Mouse (Mus musculus): ENCODE measurements around the gene Gm9970. TPM values are rescaled to one million over a fixed set of nuclear protein-coding genes. Genes with fewer than 3 reads are reported as not detected.

The Gm9970 gene
- 0.83 TPM in 1 of 2 replicates, not detected in the other for polyA plus RNA-seq (2015; fragmentation: Nextera tagmentation; extraction: Ambion mirVana)

- under 1% methylated on average over 93 of the region's 103 CpGs for WGBS
- Histone ChIP-seq H3K27ac (peak within 1 kb of the TSS; percentile 99), H3K36me3 (peaks cover 23% of the 10 kb centered on the region), H3K9me3 (replicated peaks) (no peaks in the 10 kb centered on the region), H3K9ac (peak within 1 kb of the TSS; percentile 99), H3K4me2 (peak within 1 kb of the TSS; percentile 86), H3K4me3 (replicated peaks) (peak within 1 kb of the TSS; percentile 98), H3K4me1 (peaks cover 9% of the 10 kb centered on the region), H3K27me3 (no peaks in the 10 kb centered on the region)
- peak; percentile 99 for ATAC-seq (replicated peaks; ENCODE audit: low FRiP score)
Observed at GRCm38 (mm10) chr5:31240637-31241521, at the start of gene Gm9970, which contains the start of gene Nrbp1. Gene Gm9970, minus strand, starts transcription at chr5:31241232. Gene Nrbp1, plus strand, starts transcription at chr5:31240864.

DNA sequence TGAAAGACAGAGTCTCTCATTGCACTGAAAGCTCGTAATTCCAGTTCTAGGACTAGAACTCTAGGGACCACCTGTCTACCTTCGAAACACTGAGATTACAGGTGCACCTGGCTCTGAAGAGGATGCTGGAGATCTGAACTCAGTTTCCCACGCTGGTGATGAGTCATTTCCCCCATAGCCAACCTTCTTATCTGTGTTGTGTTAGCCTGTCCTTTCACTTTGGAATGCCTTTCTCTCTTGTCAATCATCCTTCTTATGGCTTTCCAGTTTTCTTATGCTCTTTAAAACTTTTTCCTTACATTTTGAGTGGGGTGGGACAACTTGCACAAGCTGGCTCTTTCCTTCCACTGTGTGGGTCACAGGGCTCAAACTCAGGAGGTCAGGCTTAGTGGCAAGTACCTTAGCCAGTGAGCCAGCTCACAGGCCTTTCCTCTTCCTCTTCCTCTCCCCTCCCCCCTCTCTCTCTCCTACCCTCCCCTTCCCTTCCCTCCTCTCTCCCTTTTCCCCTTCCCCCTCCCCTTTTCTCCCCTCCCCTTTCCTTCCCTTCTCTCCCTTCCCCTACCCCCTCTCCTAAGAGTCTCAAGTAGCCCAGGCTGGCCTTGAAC, 48.7 kb upstream of the Gm9970 start:
- peak overlapping the region; percentile 77 for H3K4me2 ChIP-seq
- H3K9me3 ChIP-seq (replicated peaks), result no peaks in the 10 kb centered on the region
- no peak overlapping the region for H3K27ac ChIP-seq
- peaks cover 43% of the 10 kb centered on the region for H3K36me3 ChIP-seq
- peak overlapping the region; percentile 55; the same call in 1 of the 2 replicates for H3K4me3 ChIP-seq (replicated peaks)
- H3K27me3 ChIP-seq, result no peaks in the 10 kb centered on the region
- WGBS, result 79% methylated on average over 3 of the region's 3 CpGs
- peak overlapping the region; percentile 48; the same call in 1 of the 2 replicates for H3K9ac ChIP-seq
- ATAC-seq (replicated peaks; ENCODE audit: low FRiP score), result no peak
- peaks cover 25% of the 10 kb centered on the region for H3K4me1 ChIP-seq

DNA sequence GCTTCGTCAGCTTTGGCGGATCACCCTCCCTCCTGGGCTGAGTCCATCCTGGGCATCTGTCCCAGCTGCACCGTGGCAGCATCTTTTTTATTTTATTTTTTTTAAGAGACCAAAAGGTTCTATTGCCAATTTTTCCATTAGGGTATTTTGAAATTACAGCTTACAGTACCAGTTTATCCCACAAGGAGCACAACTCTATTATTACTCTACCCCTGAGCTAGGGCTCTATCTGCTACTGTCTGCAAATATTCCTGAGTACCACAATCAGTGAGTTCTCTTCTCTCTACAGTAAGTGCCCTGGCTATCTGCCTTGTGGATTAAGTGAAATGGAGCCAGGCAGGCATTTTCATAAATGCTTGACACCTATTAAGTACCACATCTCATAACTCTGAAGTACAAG, 47.6 kb upstream of the Gm9970 start:
- no peaks in the 10 kb centered on the region for H3K9me3 ChIP-seq (replicated peaks)
- peaks cover 48% of the 10 kb centered on the region for H3K36me3 ChIP-seq
- H3K4me2 ChIP-seq, result no peak overlapping the region
- no peaks in the 10 kb centered on the region for H3K27me3 ChIP-seq
- H3K27ac ChIP-seq, result no peak overlapping the region
- no peak overlapping the region for H3K9ac ChIP-seq
- peaks cover 17% of the 10 kb centered on the region for H3K4me1 ChIP-seq
- WGBS, result 77% methylated on average over 3 of the region's 3 CpGs
- no peak overlapping the region for H3K4me3 ChIP-seq (replicated peaks)
- no peak for ATAC-seq (replicated peaks; ENCODE audit: low FRiP score)

- Histone ChIP-seq H3K4me3 (replicated peaks) (no peak overlapping the region), H3K4me1 (peaks cover 17% of the 10 kb centered on the region), H3K27ac (no peak overlapping the region), H3K36me3 (peaks cover 48% of the 10 kb centered on the region), H3K27me3 (no peaks in the 10 kb centered on the region), H3K9ac (no peak overlapping the region), H3K4me2 (no peak overlapping the region), H3K9me3 (replicated peaks) (no peaks in the 10 kb centered on the region)
- ATAC-seq (replicated peaks; ENCODE audit: low FRiP score), result no peak
- WGBS, result 76% methylated on average over 4 of the region's 4 CpGs
Observed at GRCm38 (mm10) chr5:31288225-31288624, 47.2 kb upstream of the Gm9970 start.

DNA sequence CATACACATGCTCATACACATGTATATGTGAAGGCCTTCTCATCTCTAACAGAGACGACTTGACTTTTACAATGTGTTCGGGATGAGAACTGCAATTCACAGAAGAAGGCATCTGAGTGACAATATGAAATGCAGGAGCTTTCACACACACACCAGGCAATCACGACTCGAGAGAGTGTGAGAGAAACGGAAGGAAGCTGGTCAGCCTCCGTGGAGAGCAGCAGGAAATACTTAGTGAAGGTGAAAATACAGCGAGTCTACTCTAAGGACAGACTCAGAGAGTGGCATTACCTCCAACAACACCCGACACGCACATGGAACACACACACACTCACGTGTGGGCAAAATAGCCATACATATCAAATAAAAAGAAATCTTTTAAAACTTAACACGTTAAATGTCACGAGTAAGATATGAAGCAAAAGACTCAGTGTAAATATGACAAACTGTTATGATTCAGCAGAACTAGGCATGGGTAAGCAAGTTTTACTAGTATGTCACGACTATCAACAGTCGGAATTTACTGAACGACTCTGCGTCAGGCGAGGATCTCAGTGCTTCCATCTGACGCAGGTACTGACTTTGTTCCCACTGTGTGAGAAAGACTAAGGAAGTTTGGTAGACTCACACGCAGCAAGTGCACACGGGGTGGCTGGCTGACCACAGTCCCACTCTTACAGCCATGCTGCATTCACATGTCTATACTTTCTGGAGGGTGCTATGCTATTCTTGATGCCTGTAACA, 38.4 kb upstream of the Gm9970 start:
- no peak overlapping the region for H3K9ac ChIP-seq
- no peaks in the 10 kb centered on the region for H3K9me3 ChIP-seq (replicated peaks)
- H3K4me1 ChIP-seq, result no peaks in the 10 kb centered on the region
- peaks cover 91% of the 10 kb centered on the region for H3K36me3 ChIP-seq
- H3K27ac ChIP-seq, result no peak overlapping the region
- no peaks in the 10 kb centered on the region for H3K27me3 ChIP-seq
- ATAC-seq (replicated peaks; ENCODE audit: low FRiP score), result no peak
- WGBS, result 91% methylated on average over 20 of the region's 20 CpGs
- H3K4me2 ChIP-seq, result no peak overlapping the region
- H3K4me3 ChIP-seq (replicated peaks), result no peak overlapping the region

DNA sequence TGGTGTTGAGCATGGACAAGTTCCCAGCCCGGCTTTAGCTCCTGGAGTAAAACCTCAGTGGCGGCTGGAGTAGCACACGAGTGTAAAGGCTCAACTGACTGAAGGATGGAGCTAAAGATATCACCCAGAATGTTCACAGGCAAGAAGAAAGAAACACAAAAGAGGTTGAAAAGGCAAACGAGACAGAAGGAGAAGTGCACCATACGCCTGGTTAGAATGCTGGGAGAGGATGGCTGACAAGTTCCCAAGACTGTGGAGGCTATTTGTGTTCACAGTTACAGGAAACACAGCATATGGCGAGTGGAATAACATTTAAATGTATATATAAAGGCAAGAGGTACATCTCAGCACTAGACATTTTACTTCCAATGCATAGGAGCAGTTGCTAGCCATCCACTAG, 32.0 kb upstream of the Gm9970 start:
- H3K27me3 ChIP-seq, result no peaks in the 10 kb centered on the region
- ATAC-seq (replicated peaks; ENCODE audit: low FRiP score), result no peak

GRCm38 (mm10) chr5:31267686-31268085, 26.7 kb upstream of the Gm9970 start:
- Histone ChIP-seq H3K27me3 (no peaks in the 10 kb centered on the region), H3K36me3 (peaks cover 94% of the 10 kb centered on the region), H3K27ac (no peak overlapping the region), H3K4me2 (no peak overlapping the region), H3K9ac (no peak overlapping the region), H3K9me3 (replicated peaks) (no peaks in the 10 kb centered on the region), H3K4me3 (replicated peaks) (no peak overlapping the region), H3K4me1 (no peaks in the 10 kb centered on the region)
- WGBS, result 87% methylated on average over 6 of the region's 6 CpGs
- ATAC-seq (replicated peaks; ENCODE audit: low FRiP score), result no peak

More for the DNA sequence above, 32.0 kb upstream of the Gm9970 start:
- H3K9ac ChIP-seq, result no peak overlapping the region
- no peak overlapping the region for H3K4me3 ChIP-seq (replicated peaks)
- no peak overlapping the region for H3K27ac ChIP-seq
- 89% methylated on average over 6 of the region's 6 CpGs for WGBS
- H3K4me1 ChIP-seq, result no peaks in the 10 kb centered on the region
- no peak overlapping the region for H3K4me2 ChIP-seq
- peaks cover 76% of the 10 kb centered on the region for H3K36me3 ChIP-seq
- H3K9me3 ChIP-seq (replicated peaks), result no peaks in the 10 kb centered on the region

DNA sequence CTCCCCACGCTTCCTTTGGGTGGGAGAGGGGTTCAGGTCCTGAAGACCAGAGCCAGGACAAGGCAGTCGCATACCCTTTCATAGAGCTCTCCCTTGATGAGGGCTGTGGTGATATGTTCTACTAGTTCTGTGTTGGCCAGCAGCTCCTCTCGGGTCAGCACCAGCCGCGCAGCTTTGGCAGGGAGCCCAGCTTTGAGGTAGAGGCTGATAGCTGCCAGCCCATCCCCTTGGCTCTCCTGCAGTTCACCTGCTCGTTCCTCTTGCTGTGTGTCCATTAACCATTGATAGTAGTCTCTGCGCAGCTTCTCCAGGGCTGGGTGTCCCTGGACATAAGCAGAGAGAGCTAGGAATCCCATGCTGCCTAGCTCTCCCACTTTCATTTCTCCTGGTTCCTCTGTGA, 25.1 kb upstream of the Gm9970 start:
- WGBS, result 89% methylated on average over 7 of the region's 7 CpGs
- Histone ChIP-seq H3K4me1 (no peaks in the 10 kb centered on the region), H3K36me3 (peaks cover 95% of the 10 kb centered on the region), H3K27me3 (no peaks in the 10 kb centered on the region), H3K9ac (no peak overlapping the region), H3K4me3 (replicated peaks) (no peak overlapping the region), H3K9me3 (replicated peaks) (no peaks in the 10 kb centered on the region), H3K27ac (no peak overlapping the region), H3K4me2 (no peak overlapping the region)
- ATAC-seq (replicated peaks; ENCODE audit: low FRiP score), result no peak

GRCm38 (mm10) chr5:31257616-31258015, 16.6 kb upstream of the Gm9970 start:
- 90% methylated on average over 11 of the region's 11 CpGs for WGBS
- Histone ChIP-seq H3K4me3 (replicated peaks) (no peak overlapping the region), H3K4me2 (no peak overlapping the region)

GRCm38 (mm10) chr5:31255971-31256370, 14.9 kb upstream of the Gm9970 start:
- WGBS, result 79% methylated on average over 2 of the region's 2 CpGs
- no peak for ATAC-seq (replicated peaks; ENCODE audit: low FRiP score)

More at GRCm38 (mm10) chr5:31257616-31258015, 16.6 kb upstream of the Gm9970 start:
- peaks cover 5% of the 10 kb centered on the region; the same call in 1 of the 2 replicates for H3K4me1 ChIP-seq
- H3K27me3 ChIP-seq, result no peaks in the 10 kb centered on the region
- no peak overlapping the region for H3K9ac ChIP-seq
- no peaks in the 10 kb centered on the region for H3K9me3 ChIP-seq (replicated peaks)
- H3K36me3 ChIP-seq, result peaks cover 92% of the 10 kb centered on the region
- ATAC-seq (replicated peaks; ENCODE audit: low FRiP score), result no peak
- no peak overlapping the region for H3K27ac ChIP-seq

GRCm38 (mm10) chr5:31255381-31255780, 14.3 kb upstream of the Gm9970 start:
- peaks cover 26% of the 10 kb centered on the region for H3K4me1 ChIP-seq
- H3K27me3 ChIP-seq, result no peaks in the 10 kb centered on the region
- peaks cover 93% of the 10 kb centered on the region for H3K36me3 ChIP-seq
- no peaks in the 10 kb centered on the region for H3K9me3 ChIP-seq (replicated peaks)
- ATAC-seq (replicated peaks; ENCODE audit: low FRiP score), result no peak
- no peak overlapping the region for H3K4me2 ChIP-seq
- 93% methylated on average over 2 of the region's 2 CpGs for WGBS
- no peak overlapping the region for H3K4me3 ChIP-seq (replicated peaks)
- no peak overlapping the region for H3K27ac ChIP-seq
- H3K9ac ChIP-seq, result no peak overlapping the region

More at GRCm38 (mm10) chr5:31255971-31256370, 14.9 kb upstream of the Gm9970 start:
- H3K27me3 ChIP-seq, result no peaks in the 10 kb centered on the region
- H3K36me3 ChIP-seq, result peaks cover 92% of the 10 kb centered on the region
- H3K4me2 ChIP-seq, result no peak overlapping the region
- H3K27ac ChIP-seq, result no peak overlapping the region
- no peak overlapping the region for H3K9ac ChIP-seq
- H3K4me1 ChIP-seq, result peaks cover 22% of the 10 kb centered on the region
- H3K9me3 ChIP-seq (replicated peaks), result no peaks in the 10 kb centered on the region
- H3K4me3 ChIP-seq (replicated peaks), result no peak overlapping the region
